Mouse (Mus musculus): Measurements from ENCODE around the gene Gm20388.
"Not testable (repeated sequence)": the region's sequence is repeated elsewhere in the genome, so short reads cannot be mapped to it uniquely, and the experiment has no call there.

DNA sequence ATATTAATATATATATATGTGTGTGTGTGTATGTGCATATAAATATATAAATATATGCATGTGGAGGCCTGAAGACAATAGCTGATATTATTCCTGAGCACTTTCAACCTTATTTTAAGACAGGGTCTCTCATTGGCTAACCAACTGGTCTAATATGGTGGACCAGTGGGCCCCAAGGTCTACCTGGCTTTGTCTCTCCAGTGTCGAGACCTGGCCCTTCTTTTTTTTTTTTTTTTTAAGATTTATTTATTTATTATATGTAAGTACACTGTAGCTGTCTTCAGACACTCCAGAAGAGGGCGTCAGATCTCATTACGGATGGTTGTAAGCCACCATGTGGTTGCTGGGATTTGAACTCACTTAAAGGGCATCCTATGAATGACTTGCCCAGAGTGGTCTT lies 2721.5 kb downstream of the Gm20388 start:
- TF ChIP-seq POLR2A, CTCF (IDR thresholded peaks at IDR 0.05; ENCODE audit: extremely low read depth, insufficient read depth, low read length): not testable (repeated sequence)

Data from cortical plate, adult 2 months (tissue).